ENCODE assay signal across 10 mouse cellular contexts in genomic region chr14:79515100-79515499, GRCm38 (mm10). TPM values are rescaled to one million over a fixed set of nuclear protein-coding genes. Genes with fewer than 3 reads are reported as not detected.
DNase-seq lines count a peak whose midpoint lies in the region; ATAC-seq and TF ChIP-seq lines count a peak whose summit lies in the region.
"Had no signal": no experiment of that assay in that cellular context is flagged by ENCODE, and none has a peak within 500 bp of the region (broad histone marks: within the 10 kb centered on the region; RNA-seq: fewer than 3 reads in every experiment).

No protein-coding gene starts in this region.

- H3K9me3 ChIP-seq in embryonic facial prominence, embryonic 13.5 days: no peaks in the 10 kb centered on the region
- no peaks in the 10 kb centered on the region for H3K9me3 ChIP-seq in embryonic facial prominence, embryonic 10.5 days
- H3K9me3 ChIP-seq in intestine, embryonic 15.5 days: no peaks in the 10 kb centered on the region
- H3K9me3 ChIP-seq: neural tube, embryonic 12.5 days had no signal

- no peak overlapping the region for H3K9ac ChIP-seq in embryonic facial prominence, embryonic 13.5 days
- H3K9ac ChIP-seq in intestine, embryonic 15.5 days: no peak overlapping the region
- H3K9ac ChIP-seq: neural tube, embryonic 12.5 days had no signal

- no peak for TF ChIP-seq CTCF in lung, adult 2 months (IDR thresholded peaks at IDR 0.05; ENCODE audit: insufficient read depth, low read length)
- no peak for TF ChIP-seq CTCF in small intestine, adult 2 months (IDR thresholded peaks at IDR 0.05; ENCODE audit: extremely low read depth, insufficient read length, insufficient replicate concordance, low read depth, low read length)

- TF ChIP-seq POLR2A in lung, adult 2 months (IDR thresholded peaks at IDR 0.05; ENCODE audit: borderline replicate concordance, extremely low read depth, low read depth, low read length): no peak
- no peak for TF ChIP-seq POLR2A in small intestine, adult 2 months (IDR thresholded peaks at IDR 0.05; ENCODE audit: low read depth, low read length)

- no peaks in the 10 kb centered on the region for H3K36me3 ChIP-seq in embryonic facial prominence, embryonic 13.5 days
- H3K36me3 ChIP-seq in embryonic facial prominence, embryonic 10.5 days (replicated peaks): no peaks in the 10 kb centered on the region
- H3K36me3 ChIP-seq in intestine, embryonic 15.5 days: no peaks in the 10 kb centered on the region
- no peaks in the 10 kb centered on the region for H3K36me3 ChIP-seq in small intestine, adult 2 months (ENCODE audit: control insufficient read depth, insufficient read depth, low read length)
- H3K36me3 ChIP-seq: neural tube, embryonic 12.5 days had no signal

- H3K27ac ChIP-seq in embryonic facial prominence, embryonic 13.5 days: no peak overlapping the region
- H3K27ac ChIP-seq in embryonic facial prominence, embryonic 10.5 days (replicated peaks): no peak overlapping the region
- H3K27ac ChIP-seq in intestine, embryonic 15.5 days: peak overlapping the region; percentile 74
- H3K27ac ChIP-seq in small intestine, adult 2 months (ENCODE audit: insufficient read depth, low read depth, low read length): peak overlapping the region; percentile 95
- H3K27ac ChIP-seq: neural tube, embryonic 12.5 days had no signal

- H3K4me2 ChIP-seq in embryonic facial prominence, embryonic 13.5 days: 0 out of 2 replicates have a peak overlapping the region, but pooled peaks have one; percentile 28
- no peak overlapping the region for H3K4me2 ChIP-seq in intestine, embryonic 15.5 days (replicated peaks)
- H3K4me2 ChIP-seq: neural tube, embryonic 12.5 days had no signal

- H3K4me3 ChIP-seq in embryonic facial prominence, embryonic 13.5 days: no peak overlapping the region
- no peak overlapping the region for H3K4me3 ChIP-seq in embryonic facial prominence, embryonic 10.5 days
- peak overlapping the region; percentile 6 for H3K4me3 ChIP-seq in lung, adult 2 months (replicated peaks; ENCODE audit: extremely low read depth, low read depth, low read length)
- H3K4me3 ChIP-seq in intestine, embryonic 15.5 days (replicated peaks): peak overlapping the region; percentile 25
- peak overlapping the region; percentile 38; the same call in 1 of the 2 replicates for H3K4me3 ChIP-seq in small intestine, adult 2 months (ENCODE audit: low read depth, low read length)
- H3K4me3 ChIP-seq: neural tube, embryonic 12.5 days had no signal

- no peaks in the 10 kb centered on the region for H3K27me3 ChIP-seq in embryonic facial prominence, embryonic 13.5 days
- no peaks in the 10 kb centered on the region for H3K27me3 ChIP-seq in embryonic facial prominence, embryonic 10.5 days (replicated peaks; ENCODE audit: low read depth, poor library complexity, severe bottlenecking)
- H3K27me3 ChIP-seq in intestine, embryonic 15.5 days (replicated peaks): no peaks in the 10 kb centered on the region
- no peaks in the 10 kb centered on the region for H3K27me3 ChIP-seq in small intestine, adult 2 months (ENCODE audit: control insufficient read depth, insufficient read depth, low read length)
- H3K27me3 ChIP-seq: neural tube, embryonic 12.5 days had no signal

- WGBS in embryonic facial prominence, embryonic 13.5 days: 76% methylated on average over 8 of the region's 8 CpGs
- WGBS in embryonic facial prominence, embryonic 10.5 days: 91% methylated on average over 8 of the region's 8 CpGs
- 62% methylated on average over 8 of the region's 8 CpGs for WGBS in lung, adult 2 months
- WGBS in intestine, embryonic 15.5 days: 56% methylated on average over 8 of the region's 8 CpGs
- WGBS in small intestine, adult 2 months: 14% methylated on average over 8 of the region's 8 CpGs

- no peak for ATAC-seq in embryonic facial prominence, embryonic 13.5 days (ENCODE audit: insufficient number of reproducible peaks, insufficient read depth, low FRiP score, low TSS enrichment, low read depth)
- ATAC-seq in intestine, embryonic 15.5 days: peak; percentile 94

- DNase-seq in embryonic facial prominence, embryonic 10.5 days (ENCODE audit: low spot score): no peak
- no peak for DNase-seq in lung, adult 2 months
- no peak for DNase-seq in lung, postnatal 10 days
- DNase-seq in retina, embryonic 14.5 days (ENCODE audit: low spot score): no peak
- DNase-seq in cerebellum, postnatal 4 days (ENCODE audit: low spot score in 2 of 2): no peak
- DNase-seq: cerebellum, adult 11-12 months had no signal

- peaks cover 21% of the 10 kb centered on the region for H3K4me1 ChIP-seq in embryonic facial prominence, embryonic 13.5 days
- H3K4me1 ChIP-seq in embryonic facial prominence, embryonic 10.5 days: no peaks in the 10 kb centered on the region
- H3K4me1 ChIP-seq in lung, adult 2 months (ENCODE audit: control insufficient read depth, insufficient read depth, low read length): peaks cover 32% of the 10 kb centered on the region
- 0 out of 2 replicates have a peak, but pooled peaks cover 6% of the 10 kb centered on the region for H3K4me1 ChIP-seq in intestine, embryonic 15.5 days (replicated peaks)
- peaks cover 21% of the 10 kb centered on the region; the same call in 1 of the 2 replicates for H3K4me1 ChIP-seq in small intestine, adult 2 months (ENCODE audit: control insufficient read depth, insufficient read depth, insufficient read length, low read length)
- H3K4me1 ChIP-seq: neural tube, embryonic 12.5 days had no signal

RNA-seq across cellular contexts. Expression of gene Wbp4, which starts 33.8 kb away (rescaled TPM):
- 53.6 and 54.2 TPM in 2 replicates for polyA plus RNA-seq in embryonic facial prominence, embryonic 13.5 days (2015; fragmentation: Nextera tagmentation; extraction: Ambion mirVana)
- 48.1 and 54.8 TPM in 2 replicates for polyA plus RNA-seq in embryonic facial prominence, embryonic 10.5 days (2016; fragmentation: Nextera tagmentation; extraction: Ambion mirVana)
- polyA plus RNA-seq in lung, adult 2 months (2012; rRNA removed): 6.5 and 6.6 TPM in 2 replicates
- polyA plus RNA-seq in intestine, embryonic 15.5 days (2015; fragmentation: Nextera tagmentation; extraction: Ambion mirVana): 30.9 and 33.8 TPM in 2 replicates
- polyA plus RNA-seq in small intestine, adult 2 months (2012; rRNA removed): 0.98 and 2.0 TPM in 2 replicates

RNA-seq across cellular contexts. Expression of gene Elf1, which starts 34.1 kb away (rescaled TPM):
- polyA plus RNA-seq in embryonic facial prominence, embryonic 13.5 days (2015; fragmentation: Nextera tagmentation; extraction: Ambion mirVana): 12.9 and 13.1 TPM in 2 replicates
- polyA plus RNA-seq in embryonic facial prominence, embryonic 10.5 days (2016; fragmentation: Nextera tagmentation; extraction: Ambion mirVana): 5.4 and 5.9 TPM in 2 replicates
- 16.9 and 20.9 TPM in 2 replicates for polyA plus RNA-seq in lung, adult 2 months (2012; rRNA removed)
- 26.1 and 27.0 TPM in 2 replicates for polyA plus RNA-seq in intestine, embryonic 15.5 days (2015; fragmentation: Nextera tagmentation; extraction: Ambion mirVana)
- polyA plus RNA-seq in small intestine, adult 2 months (2012; rRNA removed): 6.4 and 20.1 TPM in 2 replicates

Comparison
In these comparisons a context has a peak if more than half of its experiments do, and no peak if none do; other contexts are left out.
1. H3K27ac ChIP-seq: peak in intestine, embryonic 15.5 days (single experiment) and small intestine, adult 2 months (single experiment); none in embryonic facial prominence, embryonic 13.5 days (single experiment) and embryonic facial prominence, embryonic 10.5 days (single experiment).
2. H3K4me3 ChIP-seq: peak in lung, adult 2 months (single experiment), intestine, embryonic 15.5 days (single experiment) and small intestine, adult 2 months (single experiment); none in embryonic facial prominence, embryonic 13.5 days (single experiment) and embryonic facial prominence, embryonic 10.5 days (single experiment).